Mouse (Mus musculus) testis, postnatal 10 days (tissue): ENCODE measurements around the gene Dll3.
A peak's percentile ranks its signal among the peaks of the same experiment; 100 is the strongest.

ENCODE experiments used
- DNase-seq: peaks from one replicate; pipeline ENCODE4 v3.0.0; 2021; ENCODE audit warnings: low spot score

Gene Dll3

GRCm38 (mm10) chr7:28301616-28302433 lies at the start of gene Dll3:
Dll3 (minus strand) TSS chr7:28302238.
- DNase-seq: peak; percentile 78

GRCm38 (mm10) chr7:28351676-28352191 lies 49.7 kb upstream of the Dll3 start:
- no peak for DNase-seq

GRCm38 (mm10) chr7:28350155-28350883 lies 48.3 kb upstream of the Dll3 start, which contains the start of gene Rps16:
Rps16 (plus strand) TSS chr7:28350652.
- DNase-seq: peak; percentile 99

GRCm38 (mm10) chr7:28348601-28349000 lies 46.6 kb upstream of the Dll3 start:
- no peak for DNase-seq

- peak; percentile 81 for DNase-seq
Measured at GRCm38 (mm10) chr7:28347746-28348145, 45.7 kb upstream of the Dll3 start.

- DNase-seq: peak; percentile 80
Measured at GRCm38 (mm10) chr7:28344637-28345036, 42.6 kb upstream of the Dll3 start.

- DNase-seq: no peak
Measured at GRCm38 (mm10) chr7:28341381-28341780, 39.3 kb upstream of the Dll3 start.

GRCm38 (mm10) chr7:28339213-28339917 lies 37.3 kb upstream of the Dll3 start:
- peak; percentile 77 for DNase-seq

GRCm38 (mm10) chr7:28338108-28338998 lies 36.3 kb upstream of the Dll3 start, which contains the start of gene Supt5:
Supt5 (minus strand) TSS chr7:28338746.
- peak; percentile 95 for DNase-seq

- DNase-seq: no peak
Measured at GRCm38 (mm10) chr7:28335471-28335870, 33.4 kb upstream of the Dll3 start.

- no peak for DNase-seq
Measured at GRCm38 (mm10) chr7:28334534-28334933, 32.5 kb upstream of the Dll3 start.

- DNase-seq: no peak
Measured at GRCm38 (mm10) chr7:28328260-28328659, 26.2 kb upstream of the Dll3 start.

GRCm38 (mm10) chr7:28326457-28326856 lies 24.4 kb upstream of the Dll3 start:
- DNase-seq: no peak

GRCm38 (mm10) chr7:28325293-28325692 lies 23.3 kb upstream of the Dll3 start:
- DNase-seq: no peak

- no peak for DNase-seq
Measured at GRCm38 (mm10) chr7:28321974-28322720, 20.1 kb upstream of the Dll3 start.

GRCm38 (mm10) chr7:28318714-28319113 lies 16.7 kb upstream of the Dll3 start:
- no peak for DNase-seq

GRCm38 (mm10) chr7:28318036-28318435 lies 16.0 kb upstream of the Dll3 start:
- DNase-seq: no peak

- DNase-seq: peak; percentile 99
Measured at GRCm38 (mm10) chr7:28311926-28312543, 10.0 kb upstream of the Dll3 start, which contains the start of gene Timm50. Timm50 (minus strand) TSS chr7:28312072.

GRCm38 (mm10) chr7:28311151-28311925 lies 9.3 kb upstream of the Dll3 start:
- DNase-seq: no peak
